Mouse (Mus musculus) cerebellum, adult 2 months (tissue): Measurements from ENCODE around the gene Fer.

Experiments used
- CTCF ChIP-seq: fragments of 200-500 bp; IDR thresholded peaks from 2 replicates; pipeline ENCODE4 v1.5.1; 2011; ENCODE audit warnings: low read depth, mild to moderate bottlenecking, control low read depth, low read length, moderate library complexity, borderline replicate concordance; ENCODE audit not compliant: insufficient read depth
- POLR2A ChIP-seq: fragments of 200-500 bp; IDR thresholded peaks from 2 replicates; pipeline ENCODE4 v1.6.1; 2011; ENCODE audit warnings: low read length, control low read depth, borderline replicate concordance; ENCODE audit not compliant: insufficient read depth

DNA sequence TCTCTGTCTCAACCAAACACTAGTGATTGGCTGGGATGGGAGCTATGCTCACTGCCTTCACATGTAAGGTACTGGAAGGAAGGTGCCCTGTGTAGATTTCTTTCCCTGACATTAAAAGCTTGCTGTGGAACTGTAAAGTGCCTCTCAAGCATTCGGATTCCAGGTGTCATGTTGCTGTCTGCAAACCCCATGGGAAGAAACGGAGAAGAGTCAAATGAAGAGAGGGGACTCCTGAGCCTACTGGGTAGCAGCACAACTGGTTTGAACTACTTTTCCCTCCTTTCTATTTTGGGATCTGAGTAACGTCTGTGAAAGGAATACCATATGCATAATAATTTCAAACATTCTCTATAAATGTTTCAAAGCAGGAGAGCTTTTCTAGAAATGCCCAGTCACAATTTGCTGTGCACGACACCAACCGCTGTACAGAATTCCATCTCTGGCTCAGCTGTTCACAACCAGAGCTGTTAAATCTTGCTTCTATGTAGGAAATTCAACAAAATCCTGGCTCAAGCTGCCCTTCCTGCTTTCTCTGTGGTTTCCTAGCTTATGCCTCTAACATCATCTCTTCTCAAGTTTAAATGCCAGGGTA, 256.9 kb downstream of the Fer start:
- TF ChIP-seq CTCF (no peak), POLR2A (no peak)
